Mouse (Mus musculus) embryonic facial prominence, embryonic 14.5 days (tissue): ENCODE measurements around the gene Gm29776. TPM values are rescaled to one million over a fixed set of nuclear protein-coding genes. Genes with fewer than 3 reads are reported as not detected.

ENCODE experiments used
- ATAC-seq: fragments of 200-750 bp; cut with Nextera tagmentation; 2 replicates; pipeline ENCODE4 v1.8.0; 2017; ENCODE audit warnings: low read depth, moderate number of reproducible peaks, moderate TSS enrichment
- DNase-seq: peaks from one replicate; pipeline ENCODE4 v3.0.0-alpha.2; 2015; ENCODE audit warnings: low spot score
- H3K27ac ChIP-seq: fragments of 300-500 bp; sonication (generic); replicated peaks from 2 replicates; pipeline ENCODE4 v1.5.1; 2014; ENCODE audit warnings: low read depth, mild to moderate bottlenecking, low read length, moderate library complexity
- H3K27me3 ChIP-seq: fragments of 300-500 bp; sonication (generic); replicated peaks from 2 replicates; pipeline ENCODE4 v1.6.1; 2014; ENCODE audit warnings: low read length; ENCODE audit not compliant: control insufficient read depth, insufficient read depth
- H3K36me3 ChIP-seq: fragments of 300-500 bp; sonication (generic); 2 replicates; pipeline ENCODE4 v1.6.1; 2014; ENCODE audit warnings: low read length, mixed read lengths; ENCODE audit not compliant: control insufficient read depth, insufficient read depth
- H3K4me1 ChIP-seq: fragments of 300-500 bp; sonication (generic); 2 replicates; pipeline ENCODE4 v1.6.1; 2014; ENCODE audit warnings: antibody characterized with exemption, low read length; ENCODE audit not compliant: control insufficient read depth, insufficient read depth
- H3K4me2 ChIP-seq: fragments of 300-500 bp; sonication (generic); 2 replicates; pipeline ENCODE4 v1.6.1; 2014; ENCODE audit warnings: low read depth, mild to moderate bottlenecking, low read length, moderate library complexity, mixed read lengths
- H3K4me3 ChIP-seq: fragments of 300-500 bp; sonication (generic); 2 replicates; pipeline ENCODE4 v1.5.1; 2014; ENCODE audit warnings: low read depth, mild to moderate bottlenecking, low read length
- H3K9ac ChIP-seq: fragments of 300-500 bp; sonication (generic); 2 replicates; pipeline ENCODE4 v1.6.1; 2014; ENCODE audit warnings: low read depth, mild to moderate bottlenecking, low read length, moderate library complexity, mixed read lengths
- H3K9me3 ChIP-seq: fragments of 300-500 bp; sonication (generic); 2 replicates; pipeline ENCODE4 v1.6.1; 2016; ENCODE audit warnings: low read length; ENCODE audit not compliant: control insufficient read depth
- WGBS: fragments of 180-500 bp; shearing (Covaris S2); extraction: QIAGEN DNeasy Blood & Tissue Kit; methylation state at CpG from one replicate; pipeline ENCODE4 v1.1.7; 2014; 5-methylcytosine and 5-hydroxymethylcytosine counted together
- polyA plus RNA-seq: library from polyadenylated mRNA; unstranded; fragments of >200 nt; fragmentation: Nextera tagmentation; extraction: Ambion mirVana; gene quantifications from 2 replicates; pipeline ENCODE4 v1.2.1, GENCODE M21; 2014

Gm29776 gene
- polyA plus RNA-seq, 1 experiment from 2014 or later, result 0.17 TPM

GRCm38 (mm10) chr14:54652787-54653186 is 45.8 kb downstream of the Gm29776 start:
- ATAC-seq (no peak), DNase-seq (no peak)
- peaks cover 76% of the 10 kb centered on the region for H3K36me3 ChIP-seq
- no peaks in the 10 kb centered on the region for H3K27me3 ChIP-seq
- H3K9me3 ChIP-seq, result no peaks in the 10 kb centered on the region
- H3K4me1 ChIP-seq, result peaks cover 10% of the 10 kb centered on the region; the same call in 1 of the 2 replicates
- peak overlapping the region; percentile 81 for H3K27ac ChIP-seq
- 0% methylated on average over 7 of the region's 7 CpGs for WGBS
- peak overlapping the region; percentile 81 for H3K9ac ChIP-seq
- H3K4me3 ChIP-seq, result peak overlapping the region; percentile 64
- H3K4me2 ChIP-seq, result peak overlapping the region; percentile 73

DNA sequence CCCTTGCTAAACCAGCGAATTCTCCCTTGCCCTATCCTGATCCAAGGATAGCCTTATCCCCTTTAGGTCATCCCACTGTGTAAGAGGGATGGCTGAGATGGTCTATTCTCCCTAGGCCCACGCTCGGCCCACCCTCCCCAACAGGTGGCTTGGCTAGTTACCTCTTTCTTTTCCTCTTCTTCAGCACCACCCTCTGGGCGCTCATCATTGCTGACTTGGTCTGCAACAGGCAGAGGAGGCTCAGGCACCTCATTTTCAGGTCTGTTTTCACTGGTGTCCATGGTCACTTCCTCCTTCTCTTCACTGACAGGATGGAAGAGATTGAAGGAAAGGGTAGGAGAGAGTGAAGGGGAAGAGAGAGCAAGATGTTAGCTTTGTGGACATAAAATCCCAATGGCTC is 47.1 kb downstream of the Gm29776 start:
- Histone ChIP-seq H3K9me3 (no peaks in the 10 kb centered on the region), H3K36me3 (peaks cover 76% of the 10 kb centered on the region), H3K27ac (no peak overlapping the region), H3K27me3 (no peaks in the 10 kb centered on the region), H3K4me2 (no peak overlapping the region), H3K4me3 (no peak overlapping the region), H3K4me1 (peaks cover 10% of the 10 kb centered on the region; the same call in 1 of the 2 replicates), H3K9ac (0 out of 2 replicates have a peak overlapping the region, but pooled peaks have one; percentile 81)
- no peak for DNase-seq
- WGBS, result 68% methylated on average over 4 of the region's 4 CpGs
- ATAC-seq, result no peak

DNA sequence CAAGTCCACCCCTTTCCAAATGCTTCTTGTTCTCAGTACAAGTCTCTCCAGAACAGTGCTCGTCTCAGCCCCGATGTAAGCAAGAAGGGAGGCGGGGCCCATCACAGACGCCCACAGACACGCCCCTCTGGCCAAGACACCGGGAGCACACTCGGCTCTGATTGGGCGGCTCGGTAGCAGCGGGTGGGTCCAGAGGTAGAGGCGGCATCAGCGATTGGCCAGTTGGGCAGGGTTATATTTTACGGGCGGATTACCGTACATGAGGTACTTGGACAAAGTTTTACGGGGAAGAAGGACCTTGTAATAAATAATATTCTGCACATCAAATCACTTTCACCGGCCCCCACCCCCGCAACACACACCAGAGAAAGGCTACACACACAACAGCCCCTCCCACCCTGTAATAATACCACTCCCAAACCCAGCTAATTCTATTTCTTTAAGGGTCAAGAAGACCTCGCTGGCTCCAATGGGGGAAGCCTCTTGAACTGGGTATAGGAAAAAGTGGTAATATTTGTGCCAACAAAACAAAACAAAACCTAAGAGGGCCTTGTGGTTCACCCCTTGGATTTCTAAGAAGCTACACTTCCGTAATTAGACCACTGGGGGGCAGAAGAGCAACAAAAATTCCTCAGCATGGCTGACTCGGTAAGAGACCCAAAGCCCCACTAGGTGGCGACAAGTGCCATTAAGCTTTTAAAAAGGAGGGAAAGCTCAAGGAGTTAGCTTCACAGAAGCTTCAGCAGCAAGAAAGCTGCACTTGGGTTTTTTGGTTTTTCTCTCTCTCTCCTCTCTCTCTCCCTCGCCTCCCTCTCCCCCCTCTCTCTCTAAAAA is 47.8 kb downstream of the Gm29776 start:
- no peak overlapping the region for H3K4me2 ChIP-seq
- ATAC-seq (peak; percentile 64), DNase-seq (peak; percentile 96)
- no peak overlapping the region for H3K4me3 ChIP-seq
- no peaks in the 10 kb centered on the region for H3K9me3 ChIP-seq
- 64% methylated on average over 23 of the region's 23 CpGs for WGBS
- no peaks in the 10 kb centered on the region for H3K27me3 ChIP-seq
- H3K36me3 ChIP-seq, result peaks cover 76% of the 10 kb centered on the region
- H3K9ac ChIP-seq, result no peak overlapping the region
- no peak overlapping the region for H3K27ac ChIP-seq
- H3K4me1 ChIP-seq, result peaks cover 10% of the 10 kb centered on the region; the same call in 1 of the 2 replicates

DNA sequence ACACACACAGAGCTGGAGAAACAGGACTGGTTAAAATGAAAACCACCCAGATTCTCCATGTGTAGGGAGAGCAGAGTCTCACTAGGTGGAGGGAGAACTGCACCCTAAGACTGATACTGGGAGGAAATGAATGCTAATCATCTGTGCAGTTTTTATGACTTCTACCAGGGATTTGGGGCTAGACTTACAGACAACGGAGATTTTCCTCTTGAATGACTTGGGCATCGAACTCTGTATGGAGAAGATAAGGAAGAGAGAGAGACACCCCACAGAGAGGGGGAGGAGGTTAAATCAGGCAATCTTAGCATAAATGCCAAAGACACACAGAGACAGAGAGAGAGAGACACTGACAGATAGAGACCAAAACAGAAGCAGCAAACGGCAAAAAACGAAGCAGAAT is 50.7 kb downstream of the Gm29776 start:
- no peak overlapping the region for H3K4me3 ChIP-seq
- peaks cover 10% of the 10 kb centered on the region; the same call in 1 of the 2 replicates for H3K4me1 ChIP-seq
- no peak for DNase-seq
- H3K27ac ChIP-seq, result no peak overlapping the region
- H3K36me3 ChIP-seq, result peaks cover 87% of the 10 kb centered on the region
- H3K9ac ChIP-seq, result no peak overlapping the region
- H3K4me2 ChIP-seq, result no peak overlapping the region
- ATAC-seq, result no peak
- H3K9me3 ChIP-seq, result no peaks in the 10 kb centered on the region
- no peaks in the 10 kb centered on the region for H3K27me3 ChIP-seq
- 88% methylated on average over 4 of the region's 4 CpGs for WGBS

DNA sequence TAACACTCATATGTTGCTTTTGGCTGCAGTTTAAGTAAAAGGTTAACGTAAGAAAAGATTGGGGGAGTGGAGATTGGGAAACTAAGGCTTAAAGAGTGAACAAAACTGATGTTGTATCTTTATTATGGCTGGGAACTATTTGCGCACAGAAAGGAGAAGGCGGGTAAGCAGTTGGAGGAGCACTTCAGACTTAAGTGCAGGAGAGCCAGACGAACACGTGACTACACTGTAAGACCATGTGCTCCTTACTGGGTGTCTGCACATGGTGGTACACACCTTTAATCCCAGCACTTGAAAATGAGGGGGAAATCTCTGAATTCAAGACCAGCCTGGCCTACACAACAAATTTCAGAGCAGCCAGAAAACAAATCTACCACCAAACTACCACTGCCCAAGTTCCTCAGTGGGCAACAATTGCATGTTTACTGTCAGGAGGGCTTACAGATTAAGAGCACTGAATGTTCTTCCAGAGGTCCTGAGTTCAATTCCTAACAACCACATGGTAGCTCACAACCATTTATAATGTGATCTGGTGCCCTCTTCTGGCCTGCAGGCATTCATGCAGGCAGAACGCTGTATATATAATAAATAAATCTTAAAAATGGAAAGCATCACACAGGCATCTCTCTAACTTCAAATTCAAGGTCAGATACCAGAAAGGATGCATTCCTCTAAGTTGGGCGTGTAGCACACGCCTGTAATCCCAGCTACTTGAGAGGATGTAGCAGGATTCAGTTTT is 51.6 kb downstream of the Gm29776 start:
- Histone ChIP-seq H3K27ac (no peak overlapping the region), H3K36me3 (peaks cover 95% of the 10 kb centered on the region), H3K27me3 (no peaks in the 10 kb centered on the region), H3K4me1 (peaks cover 2% of the 10 kb centered on the region; the same call in 1 of the 2 replicates), H3K9me3 (no peaks in the 10 kb centered on the region), H3K4me2 (no peak overlapping the region), H3K4me3 (no peak overlapping the region), H3K9ac (no peak overlapping the region)
- WGBS, result 88% methylated on average over 8 of the region's 8 CpGs
- ATAC-seq, result no peak
- DNase-seq, result no peak

- no peak for ATAC-seq
- no peak overlapping the region for H3K27ac ChIP-seq
- no peak overlapping the region for H3K9ac ChIP-seq
- DNase-seq, result no peak
- no peak overlapping the region for H3K4me2 ChIP-seq
- H3K4me3 ChIP-seq, result no peak overlapping the region
- no peaks in the 10 kb centered on the region for H3K9me3 ChIP-seq
- 91% methylated on average over 17 of the region's 17 CpGs for WGBS
- H3K36me3 ChIP-seq, result peaks cover 94% of the 10 kb centered on the region
- H3K27me3 ChIP-seq, result no peaks in the 10 kb centered on the region
- H3K4me1 ChIP-seq, result no peaks in the 10 kb centered on the region
Measured at GRCm38 (mm10) chr14:54646455-54646854, 52.2 kb downstream of the Gm29776 start.

GRCm38 (mm10) chr14:54644294-54644693 is 54.3 kb downstream of the Gm29776 start:
- Histone ChIP-seq H3K9ac (no peak overlapping the region), H3K4me2 (no peak overlapping the region), H3K36me3 (peaks cover 74% of the 10 kb centered on the region), H3K9me3 (no peaks in the 10 kb centered on the region), H3K4me3 (no peak overlapping the region), H3K4me1 (0 out of 2 replicates have a peak, but pooled peaks cover 10% of the 10 kb centered on the region), H3K27me3 (no peaks in the 10 kb centered on the region), H3K27ac (no peak overlapping the region)
- ATAC-seq (no peak), DNase-seq (no peak)
- 84% methylated on average over 9 of the region's 9 CpGs for WGBS

GRCm38 (mm10) chr14:54643011-54643410 is 55.6 kb downstream of the Gm29776 start:
- no peak overlapping the region for H3K9ac ChIP-seq
- DNase-seq, result no peak

More at GRCm38 (mm10) chr14:54643011-54643410, 55.6 kb downstream of the Gm29776 start:
- ATAC-seq, result no peak
- Histone ChIP-seq H3K27ac (no peak overlapping the region), H3K4me1 (0 out of 2 replicates have a peak, but pooled peaks cover 10% of the 10 kb centered on the region), H3K4me3 (no peak overlapping the region), H3K36me3 (peaks cover 62% of the 10 kb centered on the region), H3K4me2 (no peak overlapping the region), H3K27me3 (no peaks in the 10 kb centered on the region), H3K9me3 (no peaks in the 10 kb centered on the region)
- 83% methylated on average over 2 of the region's 2 CpGs for WGBS
